Mouse (Mus musculus): Measurements from ENCODE around the gene Hist1h2ah. TPM values are rescaled to one million over a fixed set of nuclear protein-coding genes. Genes with fewer than 3 reads are reported as not detected.
A peak's percentile ranks its signal among the peaks of the same experiment; 100 is the strongest.
"Not testable (repeated sequence)": the region's sequence is repeated elsewhere in the genome, so short reads cannot be mapped to it uniquely, and the experiment has no call there.

Gene Hist1h2ah
- polyA plus RNA-seq, 2 experiments = 8.7 to 12.0 TPM

DNA sequence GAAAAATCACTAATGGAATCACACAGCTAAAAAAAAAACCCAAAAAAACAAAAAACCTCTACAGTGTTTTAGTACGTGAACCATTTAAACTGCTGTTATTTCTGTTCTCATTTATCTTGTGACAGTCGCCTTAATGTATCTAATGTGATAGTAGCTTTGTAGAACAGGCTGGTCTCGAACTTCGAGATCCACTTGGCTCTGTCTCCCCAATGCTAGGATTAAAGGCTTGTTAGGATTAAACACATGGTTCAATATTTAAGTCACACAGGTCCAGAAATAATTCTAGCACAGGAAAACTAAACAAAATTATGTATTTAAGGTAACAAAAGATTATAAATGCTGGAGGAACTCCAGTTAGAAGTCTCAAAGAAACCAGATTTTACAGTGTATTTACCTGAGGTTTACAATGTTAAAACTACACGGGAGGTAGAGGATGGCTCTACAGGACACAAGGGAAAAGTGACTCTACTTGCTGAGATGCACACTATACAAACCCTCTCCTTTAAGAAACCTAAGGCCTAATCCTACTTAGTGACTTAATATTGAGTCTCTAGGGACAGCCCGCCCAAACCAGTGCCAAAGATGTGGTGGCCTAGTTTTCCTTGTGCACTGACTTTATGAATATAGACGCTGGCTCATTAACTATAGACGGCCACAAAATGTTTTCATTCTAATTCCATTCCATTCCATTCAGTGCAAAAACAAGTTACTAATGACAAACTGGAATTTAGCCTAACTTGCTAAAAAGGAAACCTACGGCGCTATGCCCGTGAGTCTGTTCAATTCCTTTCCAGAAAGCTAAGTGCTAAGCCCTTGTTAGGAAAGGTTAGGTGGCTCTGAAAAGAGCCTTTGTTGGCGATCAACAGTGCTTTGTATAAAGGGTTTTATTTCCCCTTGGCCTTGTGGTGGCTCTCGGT lies 6.5 kb upstream of the Hist1h2ah start:
- H3K9ac ChIP-seq (replicated peaks) = peak overlapping the region; percentile 98
- TF ChIP-seq CTCF (IDR thresholded peaks at IDR 0.05; ENCODE audit: low read depth) (no peak), EP300 (IDR thresholded peaks at IDR 0.05; ENCODE audit: low read depth) (no peak; the same call in 1 of the 2 replicates)
- peaks cover 24 to 31% of the 10 kb centered on the region in 2 experiments for H3K4me1 ChIP-seq (replicated peaks; ENCODE audit: control insufficient read depth in 2 of 2, insufficient read depth in 2 of 2, low read length in 1 of 2)
- peak overlapping the region; percentile 100 for H3K27ac ChIP-seq
- no peaks in the 10 kb centered on the region for H3K9me3 ChIP-seq (ENCODE audit: control insufficient read depth, low read length)
- DNase-seq (ENCODE audit: low read depth in 3 of 3, low spot score in 3 of 3) = peak in 1 of 3 experiments; percentile 65
- H3K36me3 ChIP-seq (replicated peaks; ENCODE audit: control insufficient read depth, insufficient read depth, low read depth) = no peaks in the 10 kb centered on the region
- H3K4me2 ChIP-seq (ENCODE audit: low read depth) = peak overlapping the region; percentile 72
- peak overlapping the region; percentile 67 to 80 for H3K4me3 ChIP-seq (ENCODE audit: insufficient read depth in 1 of 2, low read depth in 2 of 2, low read length in 2 of 2)
- ATAC-seq (ENCODE audit: insufficient read depth) = no peak
- no peaks in the 10 kb centered on the region for H3K27me3 ChIP-seq (ENCODE audit: control insufficient read depth, insufficient read depth, low read length)
- WGBS (ENCODE audit: insufficient replicate concordance) = 1% methylated on average over 13 of the region's 13 CpGs

DNA sequence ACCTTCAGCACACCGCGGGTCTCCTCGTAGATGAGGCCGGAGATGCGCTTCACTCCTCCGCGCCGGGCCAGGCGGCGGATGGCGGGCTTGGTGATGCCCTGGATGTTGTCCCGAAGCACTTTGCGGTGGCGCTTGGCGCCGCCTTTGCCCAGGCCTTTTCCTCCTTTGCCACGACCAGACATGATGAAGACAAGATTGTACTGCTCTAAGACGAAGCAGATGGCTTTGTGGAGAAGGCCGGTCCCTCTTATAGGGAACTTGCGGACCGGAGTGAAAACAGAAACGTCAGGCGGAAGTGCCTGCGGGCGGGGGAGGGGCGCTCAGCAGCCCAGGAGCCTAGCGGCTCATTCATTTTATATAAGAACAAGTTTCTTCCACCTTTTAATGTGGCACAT lies 5.8 kb upstream of the Hist1h2ah start, which contains the start of gene Hist1h4i:
Gene Hist1h4i, minus strand, starts transcription at position 221 of the 395 bp plus-strand sequence.
- not testable (repeated sequence) for H3K36me3 ChIP-seq (replicated peaks; ENCODE audit: control insufficient read depth, insufficient read depth, low read depth); H3K27me3 ChIP-seq (ENCODE audit: control insufficient read depth, insufficient read depth, low read length); H3K9me3 ChIP-seq (ENCODE audit: control insufficient read depth, low read length)
- Histone ChIP-seq H3K4me3 (ENCODE audit: insufficient read depth in 1 of 2, low read depth in 2 of 2, low read length in 2 of 2) (peak within 1 kb of the TSS; percentile 67 to 80), H3K9ac (replicated peaks) (peak within 1 kb of the TSS; percentile 98), H3K27ac (peak within 1 kb of the TSS; percentile 100), H3K4me1 (replicated peaks; ENCODE audit: control insufficient read depth in 2 of 2, insufficient read depth in 2 of 2, low read length in 1 of 2) (peaks cover 24 to 38% of the 10 kb centered on the region in 2 experiments), H3K4me2 (ENCODE audit: low read depth) (peak within 1 kb of the TSS; percentile 72)
- DNase-seq (ENCODE audit: low read depth in 3 of 3, low spot score in 3 of 3) (peak; percentile 93 to 95 (median 93)), ATAC-seq (ENCODE audit: insufficient read depth) (peak; percentile 53)
- WGBS (ENCODE audit: insufficient replicate concordance) = under 1% methylated on average over 24 of the region's 27 CpGs
- peak; percentile 87 for TF ChIP-seq EP300 (IDR thresholded peaks at IDR 0.05; ENCODE audit: low read depth)

DNA sequence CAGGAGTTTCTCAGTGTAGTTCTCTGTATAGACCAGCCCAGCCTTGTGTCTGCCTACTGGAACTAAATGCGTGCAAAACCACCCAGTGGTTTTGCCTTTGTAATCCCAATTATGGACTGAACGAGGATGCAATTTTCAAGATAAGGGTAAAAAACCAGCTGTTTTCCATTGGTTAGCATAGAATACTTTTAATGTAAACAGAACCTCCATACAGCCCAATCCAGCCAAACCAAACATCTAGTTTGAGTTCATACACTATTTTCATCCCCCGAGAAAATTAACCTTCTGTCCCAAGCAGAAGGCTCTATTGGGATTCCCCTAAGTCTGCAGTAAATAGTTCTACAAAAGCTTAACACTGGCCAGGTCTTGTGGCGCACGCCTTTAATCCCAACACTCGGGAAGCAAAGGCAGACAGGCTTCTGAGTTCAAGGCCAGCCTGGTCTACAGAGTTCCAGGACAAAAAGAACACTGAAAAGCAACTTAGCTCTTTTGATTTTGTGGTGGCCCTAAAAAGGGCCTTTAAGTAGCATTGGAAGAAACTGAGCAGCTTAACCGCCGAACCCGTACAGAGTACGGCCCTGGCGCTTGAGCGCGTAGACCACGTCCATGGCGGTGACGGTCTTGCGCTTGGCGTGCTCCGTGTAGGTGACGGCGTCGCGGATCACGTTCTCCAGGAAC lies 5.2 kb upstream of the Hist1h2ah start:
- Histone ChIP-seq H3K9me3 (ENCODE audit: control insufficient read depth, low read length) (no peaks in the 10 kb centered on the region), H3K4me3 (ENCODE audit: insufficient read depth in 1 of 2, low read depth in 2 of 2, low read length in 2 of 2) (peak overlapping the region; percentile 63 to 67), H3K9ac (replicated peaks) (peak overlapping the region; percentile 91), H3K27me3 (ENCODE audit: control insufficient read depth, insufficient read depth, low read length) (no peaks in the 10 kb centered on the region), H3K4me1 (replicated peaks; ENCODE audit: control insufficient read depth in 2 of 2, insufficient read depth in 2 of 2, low read length in 1 of 2) (peaks cover 24 to 37% of the 10 kb centered on the region in 2 experiments), H3K36me3 (replicated peaks; ENCODE audit: control insufficient read depth, insufficient read depth, low read depth) (no peaks in the 10 kb centered on the region), H3K4me2 (ENCODE audit: low read depth) (peak overlapping the region; percentile 72), H3K27ac (peak overlapping the region; percentile 100)
- TF ChIP-seq CTCF (IDR thresholded peaks at IDR 0.05; ENCODE audit: low read depth) (no peak), EP300 (IDR thresholded peaks at IDR 0.05; ENCODE audit: low read depth) (peak; percentile 30)
- DNase-seq (ENCODE audit: low read depth in 3 of 3, low spot score in 3 of 3) (peak in 2 of 3 experiments; percentile 69 to 87), ATAC-seq (ENCODE audit: insufficient read depth) (peak; percentile 44)
- under 1% methylated on average over 17 of the region's 24 CpGs for WGBS (ENCODE audit: insufficient replicate concordance)

DNA sequence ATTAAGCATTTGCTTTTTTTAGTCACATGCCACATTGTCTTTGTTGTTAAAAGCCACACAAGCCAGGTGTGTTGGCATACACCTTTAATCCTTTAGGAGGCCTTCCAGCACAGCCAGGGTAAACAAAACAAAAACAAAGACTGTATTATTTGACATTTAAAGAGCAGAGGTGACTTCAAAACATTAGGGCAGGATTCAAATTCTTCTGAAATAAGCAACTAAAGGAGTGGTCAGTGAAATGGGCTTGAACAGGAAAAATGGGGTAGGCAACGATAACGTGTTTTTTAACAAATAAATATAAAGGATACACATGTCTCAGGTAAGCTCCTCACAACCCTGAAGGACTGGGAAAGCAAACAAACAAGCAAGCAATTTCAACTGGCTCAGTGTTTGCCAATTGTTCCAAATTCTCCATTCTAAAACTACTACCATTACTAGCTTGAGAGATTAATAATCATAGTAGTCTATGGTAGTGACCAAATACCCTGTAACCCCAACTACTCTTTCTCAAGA lies 4.6 kb upstream of the Hist1h2ah start:
- ATAC-seq (ENCODE audit: insufficient read depth) (no peak), DNase-seq (ENCODE audit: low read depth in 3 of 3, low spot score in 3 of 3) (no peak)
- H3K4me1 ChIP-seq (replicated peaks; ENCODE audit: control insufficient read depth in 2 of 2, insufficient read depth in 2 of 2, low read length in 1 of 2) = peaks cover 23 to 31% of the 10 kb centered on the region in 2 experiments
- H3K27me3 ChIP-seq (ENCODE audit: control insufficient read depth, insufficient read depth, low read length) = no peaks in the 10 kb centered on the region
- H3K36me3 ChIP-seq (replicated peaks; ENCODE audit: control insufficient read depth, insufficient read depth, low read depth) = no peaks in the 10 kb centered on the region
- 4% methylated on average over 2 of the region's 2 CpGs for WGBS (ENCODE audit: insufficient replicate concordance)
- peak overlapping the region; percentile 100 for H3K27ac ChIP-seq
- TF ChIP-seq CTCF (IDR thresholded peaks at IDR 0.05; ENCODE audit: low read depth) = no peak
- TF ChIP-seq EP300 (IDR thresholded peaks at IDR 0.05; ENCODE audit: low read depth) = no peak
- peak overlapping the region; percentile 91 for H3K9ac ChIP-seq (replicated peaks)
- peak overlapping the region; percentile 72 for H3K4me2 ChIP-seq (ENCODE audit: low read depth)
- H3K4me3 ChIP-seq (ENCODE audit: insufficient read depth in 1 of 2, low read depth in 2 of 2, low read length in 2 of 2) = peak overlapping the region; percentile 63 to 67
- no peaks in the 10 kb centered on the region for H3K9me3 ChIP-seq (ENCODE audit: control insufficient read depth, low read length)

All from liver, embryonic 14.5 days (tissue).